ENCODE assay signal across 20 mouse cellular contexts in the genomic region with DNA sequence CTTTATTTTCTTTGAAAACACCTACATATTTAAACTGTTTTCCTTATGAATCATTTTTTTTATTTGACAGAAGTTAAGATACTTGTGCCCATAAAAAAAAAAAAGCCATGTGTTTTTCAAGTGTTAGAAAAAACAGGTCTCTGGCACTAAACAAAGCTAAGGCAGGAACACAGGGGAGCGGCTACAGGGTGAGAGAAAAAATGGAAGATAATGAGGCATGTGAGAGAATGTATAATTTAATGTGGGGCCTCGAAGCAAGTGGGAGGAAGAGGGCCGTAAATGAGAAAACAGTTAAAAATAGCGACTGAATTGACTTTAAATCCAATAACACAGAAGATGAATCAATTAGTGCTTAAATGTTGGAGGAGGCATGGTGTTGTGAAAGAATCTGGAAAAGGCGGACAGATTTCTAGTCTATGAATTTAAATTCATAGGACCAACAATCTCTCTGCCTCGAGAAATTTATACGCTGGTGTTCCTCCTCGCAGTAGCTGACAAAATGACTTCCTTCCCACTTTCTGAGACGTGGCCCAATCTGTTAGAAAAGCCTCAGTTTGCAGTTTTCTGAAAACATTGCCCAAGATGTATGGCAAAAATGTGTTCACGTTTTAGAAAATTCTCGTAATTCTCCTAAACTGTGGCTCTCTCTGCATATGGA.
DNase-seq lines count a peak whose midpoint lies in the region; ATAC-seq and TF ChIP-seq lines count a peak whose summit lies in the region.
"Had no signal": no experiment of that assay in that cellular context is flagged by ENCODE, and none has a peak within 500 bp of the region (broad histone marks: within the 10 kb centered on the region; RNA-seq: fewer than 3 reads in every experiment).

No protein-coding gene starts in this region.

- H3K9ac ChIP-seq in forebrain, embryonic 13.5 days: no peak overlapping the region
- H3K9ac ChIP-seq in forebrain, embryonic 11.5 days (ENCODE audit: low read length): no peak overlapping the region
- H3K9ac ChIP-seq in hindbrain, postnatal 0 days (replicated peaks; ENCODE audit: low read length): no peak overlapping the region
- H3K9ac ChIP-seq in hindbrain, embryonic 13.5 days: no peak overlapping the region
- H3K9ac ChIP-seq: heart, embryonic 15.5 days; hindbrain, embryonic 14.5 days had no signal

- H3K27ac ChIP-seq in forebrain, embryonic 13.5 days: no peak overlapping the region
- H3K27ac ChIP-seq in forebrain, embryonic 11.5 days (ENCODE audit: low read depth, low read length): no peak overlapping the region
- no peak overlapping the region for H3K27ac ChIP-seq in hindbrain, postnatal 0 days
- H3K27ac ChIP-seq in hindbrain, embryonic 13.5 days: no peak overlapping the region
- H3K27ac ChIP-seq: embryonic facial prominence, embryonic 10.5 days; heart, embryonic 10.5 days; heart, embryonic 15.5 days; hindbrain, embryonic 14.5 days had no signal

- H3K4me3 ChIP-seq in forebrain, embryonic 13.5 days: no peak overlapping the region
- no peak overlapping the region for H3K4me3 ChIP-seq in forebrain, embryonic 11.5 days (ENCODE audit: low read depth, low read length)
- no peak overlapping the region for H3K4me3 ChIP-seq in hindbrain, postnatal 0 days (ENCODE audit: low read length)
- no peak overlapping the region for H3K4me3 ChIP-seq in hindbrain, embryonic 13.5 days
- H3K4me3 ChIP-seq: embryonic facial prominence, embryonic 10.5 days; heart, embryonic 10.5 days; heart, embryonic 15.5 days had no signal

- H3K4me2 ChIP-seq in forebrain, embryonic 13.5 days: no peak overlapping the region
- no peak overlapping the region for H3K4me2 ChIP-seq in forebrain, embryonic 11.5 days (ENCODE audit: low read depth, low read length, severe bottlenecking)
- no peak overlapping the region for H3K4me2 ChIP-seq in hindbrain, postnatal 0 days (ENCODE audit: low read depth, low read length)
- H3K4me2 ChIP-seq in hindbrain, embryonic 13.5 days: no peak overlapping the region
- H3K4me2 ChIP-seq: heart, embryonic 15.5 days; hindbrain, embryonic 14.5 days had no signal

- H3K27me3 ChIP-seq in forebrain, embryonic 13.5 days: no peaks in the 10 kb centered on the region
- no peaks in the 10 kb centered on the region for H3K27me3 ChIP-seq in forebrain, embryonic 11.5 days (ENCODE audit: control insufficient read depth, insufficient read depth, low read length)
- H3K27me3 ChIP-seq in hindbrain, postnatal 0 days (ENCODE audit: insufficient read depth, low read length): no peaks in the 10 kb centered on the region
- H3K27me3 ChIP-seq in hindbrain, embryonic 13.5 days: no peaks in the 10 kb centered on the region
- H3K27me3 ChIP-seq: heart, embryonic 15.5 days had no signal

- no peak for DNase-seq in forebrain, embryonic 11.5 days (ENCODE audit: low spot score)
- DNase-seq in hindbrain, postnatal 0 days (ENCODE audit: low spot score): peak; percentile 2
- peak; percentile 78 for DNase-seq in brain, embryonic 18.5 days (ENCODE audit: low read depth, low spot score)
- no peak for DNase-seq in gastrocnemius, postnatal 10 days
- DNase-seq in urinary bladder, adult 2 months (ENCODE audit: low spot score): no peak
- DNase-seq: adrenal gland, postnatal 10 days; B cell, adult 2 months; cerebellum, adult 2 months; heart, adult 18-20 months; heart, postnatal 14 days; kidney, adult 2 months had no signal

- no peak for TF ChIP-seq CTCF in hindbrain, postnatal 0 days (IDR thresholded peaks at IDR 0.05; ENCODE audit: low read depth)

- peak; percentile 33; the same call in 1 of the 2 replicates for ATAC-seq in forebrain, embryonic 13.5 days
- no peak for ATAC-seq in forebrain, embryonic 11.5 days (replicated peaks; ENCODE audit: low FRiP score)
- no peak for ATAC-seq in hindbrain, postnatal 0 days
- no peak for ATAC-seq in hindbrain, embryonic 13.5 days (ENCODE audit: low FRiP score)
- ATAC-seq: CD4-positive, CD25-positive, alpha-beta regulatory T cell, adult 4 months; intestine, embryonic 16.5 days had no signal

- H3K9me3 ChIP-seq in forebrain, embryonic 13.5 days (replicated peaks): no peaks in the 10 kb centered on the region
- H3K9me3 ChIP-seq in forebrain, embryonic 11.5 days (ENCODE audit: control insufficient read depth, low read length): no peaks in the 10 kb centered on the region
- no peaks in the 10 kb centered on the region for H3K9me3 ChIP-seq in hindbrain, postnatal 0 days (ENCODE audit: low read length)
- H3K9me3 ChIP-seq in hindbrain, embryonic 13.5 days: no peaks in the 10 kb centered on the region
- H3K9me3 ChIP-seq: embryonic facial prominence, embryonic 10.5 days; G1E; heart, embryonic 10.5 days; heart, embryonic 15.5 days had no signal

- H3K36me3 ChIP-seq in forebrain, embryonic 13.5 days (ENCODE audit: poor library complexity, severe bottlenecking): no peaks in the 10 kb centered on the region
- H3K36me3 ChIP-seq in forebrain, embryonic 11.5 days (ENCODE audit: control insufficient read depth, insufficient read depth, low read length): no peaks in the 10 kb centered on the region
- no peaks in the 10 kb centered on the region for H3K36me3 ChIP-seq in hindbrain, postnatal 0 days (ENCODE audit: insufficient read depth, low read length)
- no peaks in the 10 kb centered on the region for H3K36me3 ChIP-seq in hindbrain, embryonic 13.5 days
- H3K36me3 ChIP-seq: embryonic facial prominence, embryonic 10.5 days; G1E; heart, embryonic 10.5 days; heart, embryonic 15.5 days had no signal

- WGBS in forebrain, embryonic 13.5 days: 77% methylated on average over 11 of the region's 11 CpGs
- WGBS in forebrain, embryonic 11.5 days: 85% methylated on average over 11 of the region's 11 CpGs
- WGBS in hindbrain, postnatal 0 days: 70% methylated on average over 11 of the region's 11 CpGs
- 78% methylated on average over 11 of the region's 11 CpGs for WGBS in hindbrain, embryonic 13.5 days

- H3K4me1 ChIP-seq in forebrain, embryonic 13.5 days: no peaks in the 10 kb centered on the region
- H3K4me1 ChIP-seq in forebrain, embryonic 11.5 days (replicated peaks; ENCODE audit: control insufficient read depth, insufficient read depth, low read length): no peaks in the 10 kb centered on the region
- no peaks in the 10 kb centered on the region for H3K4me1 ChIP-seq in hindbrain, postnatal 0 days (ENCODE audit: insufficient read depth, low read length)
- H3K4me1 ChIP-seq in hindbrain, embryonic 13.5 days (replicated peaks): no peaks in the 10 kb centered on the region
- H3K4me1 ChIP-seq: embryonic facial prominence, embryonic 10.5 days; heart, embryonic 15.5 days had no signal

Comparison
In these comparisons a context has a peak if more than half of its experiments do, and no peak if none do; other contexts are left out.
1. DNase-seq: peak in hindbrain, postnatal 0 days (single experiment) and brain, embryonic 18.5 days (single experiment); none in forebrain, embryonic 11.5 days (single experiment), gastrocnemius, postnatal 10 days (single experiment) and urinary bladder, adult 2 months (single experiment).